Mouse (Mus musculus) B cell, adult (primary cell): ENCODE measurements around the gene Fxr2. TPM values are rescaled to one million over a fixed set of nuclear protein-coding genes. Genes with fewer than 3 reads are reported as not detected.

ENCODE experiments used
- total RNA-seq: library from RNA; stranded (reverse); gene quantifications from 4 replicates; pipeline ENCODE4 v1.2.4, GENCODE M21; 2023; ENCODE audit not compliant: inconsistent age

Fxr2 gene
- 76.8 to 83.1 TPM (median 77.8 TPM) in 4 replicates for total RNA-seq

DNA sequence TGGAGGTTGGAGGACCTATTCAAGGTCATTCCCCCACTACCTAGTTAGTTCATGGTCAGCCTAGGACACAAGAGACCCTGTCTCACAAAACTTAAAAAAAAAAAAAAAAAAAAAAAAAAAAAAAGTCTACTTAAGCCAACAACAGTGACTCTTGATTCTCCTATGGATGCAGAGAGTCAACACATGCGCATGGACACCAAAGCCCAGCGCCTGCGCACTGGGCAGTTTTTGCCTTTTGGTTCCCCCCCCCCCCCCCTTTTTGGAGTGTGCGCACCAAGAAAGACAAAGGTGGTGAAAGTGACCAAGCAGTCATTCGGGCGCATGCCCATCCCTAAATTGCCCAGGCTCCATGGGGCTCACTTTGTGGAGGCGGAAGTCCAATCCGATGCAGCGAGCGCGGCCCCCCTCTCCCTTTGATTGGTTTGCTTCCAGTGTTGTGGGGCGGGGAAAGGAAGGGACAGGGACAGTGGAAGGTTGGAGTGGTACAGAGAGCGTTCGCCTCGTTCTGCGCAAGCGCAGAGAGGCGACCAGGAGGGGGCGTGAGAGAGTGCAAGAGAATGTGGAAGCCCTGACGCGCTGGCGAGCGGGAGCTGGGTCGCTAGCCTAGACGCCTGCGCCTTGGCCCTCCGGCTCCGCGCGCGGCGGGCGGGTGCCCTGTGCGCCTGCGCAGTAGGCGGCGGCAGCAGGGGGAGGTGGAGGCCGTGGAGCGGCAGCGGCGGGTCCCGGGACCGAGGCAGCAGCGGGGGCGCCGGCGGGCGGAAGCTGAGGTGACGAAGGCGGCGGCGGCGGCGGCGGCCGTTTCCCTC is at the start of gene Fxr2:
Gene Fxr2 (plus strand): TSS at position 707 of the 806 bp plus-strand sequence.

DNA sequence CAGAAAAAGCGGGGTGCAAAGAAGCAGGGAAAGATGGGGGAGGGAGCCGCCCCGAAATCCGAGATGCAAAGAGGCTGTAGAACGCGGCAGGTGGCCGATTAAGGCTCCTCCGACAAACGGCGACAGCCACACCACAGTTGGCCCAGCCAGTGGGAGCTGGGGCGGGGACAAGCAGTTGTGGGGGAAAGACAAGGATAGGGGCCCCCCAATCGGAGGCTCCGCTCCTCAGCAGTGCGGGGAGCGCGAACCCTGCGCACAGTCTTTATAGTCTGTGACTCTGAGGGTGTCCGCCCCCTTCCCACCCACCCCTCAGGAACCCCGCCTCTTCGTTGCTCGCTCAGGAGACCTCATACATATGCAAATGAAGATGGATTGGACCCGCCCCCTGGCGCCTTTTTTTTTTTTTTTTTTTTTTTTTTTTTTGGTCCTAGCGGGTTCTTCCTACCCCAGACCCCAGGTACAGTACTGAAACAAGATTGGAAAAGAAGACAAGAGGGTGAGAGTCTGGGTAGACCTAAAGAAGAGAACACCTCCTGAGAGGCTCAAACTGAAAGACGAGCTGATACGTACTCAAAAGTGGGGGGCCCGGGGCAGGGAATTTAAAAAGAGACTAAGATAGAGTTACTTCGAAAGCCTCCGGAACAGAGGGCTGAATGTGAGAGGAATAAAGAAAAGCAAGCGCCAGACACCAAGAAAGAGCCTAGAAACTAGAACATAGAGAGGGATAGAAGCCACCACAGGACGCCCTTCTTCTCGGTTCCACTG is 26.9 kb upstream of the Fxr2 start, which contains the start of gene Atp1b2:
Gene Atp1b2 (minus strand): TSS at position 217 of the 765 bp plus-strand sequence.

GRCm38 (mm10) chr11:69617805-69618204 is 15.0 kb upstream of the Fxr2 start, which contains the start of gene Shbg:
TSS of gene Shbg (minus strand) at chr11:69617905.

DNA sequence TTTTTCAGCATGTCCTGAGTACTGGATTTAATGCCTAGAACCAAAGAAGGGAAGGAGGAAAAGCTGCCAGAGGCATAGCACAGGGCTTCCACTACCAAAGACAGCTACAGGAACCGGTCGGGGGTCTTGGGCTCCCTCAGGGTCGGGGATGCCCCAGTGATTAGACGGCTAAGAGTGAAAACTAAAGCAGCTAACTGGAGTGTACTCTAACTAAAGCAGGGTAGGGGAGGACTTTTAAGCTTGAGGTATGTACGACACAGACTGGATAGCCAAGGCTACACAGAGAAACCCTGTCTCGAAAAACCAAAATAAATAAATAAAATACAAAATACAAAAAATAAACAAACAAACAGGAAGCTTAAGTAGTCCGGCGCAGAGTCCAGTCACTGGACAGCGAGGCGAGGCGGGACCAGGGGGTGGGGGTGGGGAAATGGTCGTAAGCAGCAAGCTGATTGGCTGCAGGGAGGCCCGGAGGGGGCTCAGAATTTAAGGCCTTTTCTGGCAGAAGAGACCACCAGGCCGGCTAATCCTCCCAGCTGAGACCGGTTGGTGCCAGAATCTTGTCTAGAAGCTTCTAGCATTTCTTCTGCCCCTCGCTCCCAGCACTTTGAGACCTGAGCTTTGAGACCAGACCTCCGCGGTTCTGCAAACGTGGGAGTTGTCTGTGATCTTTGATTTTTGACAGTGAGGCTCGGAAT is 11.1 kb upstream of the Fxr2 start, which contains the start of gene Sat2:
Gene Sat2 (plus strand): TSS at position 454 of the 698 bp plus-strand sequence.

GRCm38 (mm10) chr11:69655264-69656064 is 22.7 kb downstream of the Fxr2 start, which contains the start of gene Sox15:
TSS of gene Sox15 (plus strand) at chr11:69655314.

GRCm38 (mm10) chr11:69662213-69662966 is 29.6 kb downstream of the Fxr2 start, which contains the start of gene Mpdu1:
TSS of gene Mpdu1 (minus strand) at chr11:69662642.

GRCm38 (mm10) chr11:69665961-69666664 is 33.3 kb downstream of the Fxr2 start, which contains the start of gene Cd68:
TSS of gene Cd68 (minus strand) at chr11:69666153.

DNA sequence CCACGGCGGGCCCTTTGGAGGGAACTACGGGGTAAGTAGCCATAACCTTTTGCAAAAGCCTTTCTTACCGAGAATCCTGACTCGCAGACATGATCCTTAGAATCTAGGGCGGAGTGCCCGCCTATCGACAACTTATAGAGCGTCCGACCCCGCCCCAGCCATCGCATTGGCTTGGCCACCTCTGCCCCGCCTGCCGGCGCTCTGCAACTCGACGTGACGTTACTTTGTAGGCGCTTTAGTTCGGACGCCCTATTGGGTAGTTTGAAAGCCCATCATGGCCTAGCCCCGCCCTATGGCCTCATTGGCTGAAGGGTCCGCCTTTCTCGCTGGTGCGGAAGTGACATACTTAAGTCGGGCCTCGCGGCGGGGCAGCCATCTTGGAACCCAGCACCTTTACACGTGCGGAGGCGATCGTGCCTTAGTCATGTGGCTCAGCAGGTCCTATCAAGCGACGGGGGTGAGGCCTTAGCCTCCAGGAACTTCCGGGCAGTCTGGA is 39.5 kb downstream of the Fxr2 start, which contains the start of gene Eif4a1:
Gene Eif4a1 (minus strand): TSS at position 213 of the 496 bp plus-strand sequence.

DNA sequence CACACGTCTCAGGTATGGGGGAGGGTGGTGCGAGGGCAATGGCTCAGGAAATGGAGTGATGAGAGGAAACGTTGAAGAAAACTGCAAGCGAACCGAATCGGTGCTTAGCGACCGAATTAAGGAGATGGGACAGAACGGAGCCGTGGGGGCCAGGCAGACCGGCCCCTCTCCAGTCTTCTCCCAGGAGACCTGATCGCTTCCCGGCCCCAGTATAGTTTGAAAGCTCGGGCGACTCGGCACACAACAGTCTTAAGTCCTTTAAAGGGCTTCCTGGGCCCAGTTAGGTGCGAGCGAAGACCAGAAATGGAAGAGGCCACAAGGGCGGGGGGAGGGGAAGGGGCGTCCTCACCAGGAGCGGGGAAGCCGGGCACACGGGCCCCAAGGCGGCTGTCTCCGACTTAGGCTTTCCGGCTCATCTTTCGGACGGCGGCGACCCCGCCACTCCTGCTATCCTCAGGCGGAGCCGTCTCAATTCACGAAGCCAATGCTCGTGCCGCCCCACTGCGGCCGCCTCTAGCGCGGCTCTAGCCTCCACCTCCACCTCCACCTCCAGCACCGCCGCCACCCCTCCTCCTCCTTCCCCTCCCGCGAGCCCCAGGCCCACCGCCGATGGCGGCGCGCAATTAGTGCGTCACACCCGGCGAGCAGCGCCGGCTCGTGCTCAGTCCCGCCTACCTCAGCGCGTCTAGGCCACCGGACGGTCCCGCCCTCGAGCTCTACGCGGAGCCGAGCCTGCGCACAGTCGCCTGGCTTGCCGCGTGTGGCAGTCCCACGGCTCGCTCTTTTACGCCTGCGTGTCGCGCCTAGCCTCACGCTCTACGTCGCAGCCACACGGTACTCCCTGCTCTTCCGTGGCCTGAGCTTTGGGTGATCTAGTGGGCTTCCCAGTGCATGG is 48.8 kb downstream of the Fxr2 start, which contains the start of gene Senp3:
Gene Senp3 (minus strand): TSS at position 771 of the 895 bp plus-strand sequence.

DNA sequence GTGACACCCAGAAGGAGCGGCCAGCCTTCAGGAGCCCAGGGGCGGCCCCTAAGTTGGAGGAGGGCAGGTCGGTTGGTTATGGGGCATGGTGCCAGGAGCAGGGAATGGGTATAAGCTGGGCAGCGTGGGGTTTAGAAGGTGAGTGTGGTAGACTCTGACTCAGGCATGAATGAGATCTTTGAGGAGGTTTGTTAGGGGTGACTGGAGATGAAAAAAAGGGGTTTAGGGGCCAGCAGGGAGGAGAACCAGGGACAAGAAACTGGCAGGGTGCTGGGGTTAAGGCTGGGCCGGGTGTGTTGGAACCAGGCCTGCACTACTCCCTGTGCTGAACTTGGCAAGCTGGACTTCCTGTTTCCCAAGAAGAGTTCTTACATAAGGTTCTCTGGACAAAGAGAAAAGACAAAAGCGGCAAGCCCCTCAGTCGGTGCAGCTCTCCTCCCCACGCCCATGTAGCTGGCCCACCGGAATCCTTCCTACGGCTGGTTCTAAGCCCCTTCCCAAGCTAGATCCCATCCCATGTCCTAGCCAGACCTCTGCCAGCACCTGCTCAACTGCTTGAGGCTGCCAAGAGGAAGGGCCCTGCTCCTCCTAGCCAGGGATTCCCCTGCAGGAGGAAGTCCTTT is 52.8 kb downstream of the Fxr2 start, which contains the start of gene Tnfsf13:
Gene Tnfsf13 (minus strand): TSS at position 259 of the 623 bp plus-strand sequence.

DNA sequence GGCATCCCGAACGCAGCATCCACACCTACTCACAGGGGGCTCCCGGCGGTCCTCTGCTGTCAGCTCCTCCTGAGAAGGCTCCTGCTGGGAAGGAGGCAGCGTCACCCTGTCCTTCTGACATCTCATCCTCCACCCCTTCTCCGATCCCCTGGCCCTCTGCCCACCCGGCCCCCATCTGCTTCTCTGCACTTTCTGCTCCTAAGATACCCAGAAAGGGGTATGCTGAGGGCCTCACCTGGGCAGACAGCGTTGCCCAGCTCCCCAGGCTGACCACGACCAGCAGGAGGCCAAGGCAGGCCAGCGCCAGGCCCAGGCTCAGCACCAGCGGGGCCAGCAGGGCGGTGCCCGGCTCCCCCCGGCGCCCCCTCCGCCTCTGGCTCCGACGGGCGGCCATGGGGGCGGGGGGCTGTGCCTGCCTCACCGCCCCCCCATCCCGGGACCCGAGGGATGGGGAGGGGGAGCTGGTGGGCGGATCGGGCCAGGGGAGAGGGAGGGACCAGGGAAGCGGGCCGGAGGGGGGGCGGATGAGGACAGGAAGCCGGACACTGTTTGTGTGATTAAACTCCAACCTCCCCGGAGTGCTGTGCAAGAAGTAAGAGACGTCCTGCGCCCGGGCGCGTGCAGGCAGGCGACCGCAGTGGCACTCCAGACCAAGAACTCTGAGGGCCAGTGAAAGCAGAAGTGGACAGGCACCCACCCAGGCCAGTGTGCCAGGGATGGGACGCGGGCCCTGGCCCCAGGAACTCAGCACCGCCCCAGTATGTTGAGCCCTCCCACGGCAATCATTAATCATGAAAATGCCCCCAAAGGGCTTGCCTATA is 62.8 kb downstream of the Fxr2 start, which contains the start of the genes Tnfsf12 and Tnfsfm13:
Gene Tnfsf12 (minus strand): TSS at position 489 of the 821 bp plus-strand sequence.
Gene Tnfsfm13 (minus strand): TSS at position 738 of the 821 bp plus-strand sequence.

Other genes starting within 250 kb of the Fxr2 start
- gene Naa38, start 237.5 kb upstream of the Fxr2 start, total RNA-seq: 39.9 to 59.3 TPM (median 48.7 TPM) in 4 replicates
- 35.8 to 44.9 TPM (median 38.2 TPM) in 4 replicates for gene Cyb5d1, start 237.4 kb upstream of the Fxr2 start, total RNA-seq
- gene Tmem88, start 234.8 kb upstream of the Fxr2 start, total RNA-seq: 11.0 to 13.5 TPM (median 12.3 TPM) in 4 replicates
- gene Kdm6b, start 219.3 kb upstream of the Fxr2 start, total RNA-seq: 323 to 405 TPM (median 369 TPM) in 4 replicates
- not detected in 4 replicates for gene Dnah2, start 83.9 kb upstream of the Fxr2 start, total RNA-seq
- gene Efnb3, start 72.8 kb upstream of the Fxr2 start, total RNA-seq: 0.36 to 0.93 TPM (median 0.45 TPM) in 4 replicates
- gene Wrap53, start 52.7 kb upstream of the Fxr2 start, total RNA-seq: 11.6 to 16.8 TPM (median 11.9 TPM) in 4 replicates
- 130 to 136 TPM (median 131 TPM) in 4 replicates for gene Trp53, start 52.6 kb upstream of the Fxr2 start, total RNA-seq
- 0.33 TPM in 1 of 4 replicates, not detected in the others for gene Atp1b2, start 27.0 kb upstream of the Fxr2 start, total RNA-seq
- not detected in 4 replicates for gene Shbg, start 15.1 kb upstream of the Fxr2 start, total RNA-seq
- gene Sat2, start 11.0 kb upstream of the Fxr2 start, total RNA-seq: not detected in 4 replicates
- gene Sox15, start 22.3 kb downstream of the Fxr2 start, total RNA-seq: 0.84 TPM in 1 of 4 replicates, not detected in the others
- gene Mpdu1, start 29.7 kb downstream of the Fxr2 start, total RNA-seq: 58.0 to 71.6 TPM (median 63.0 TPM) in 4 replicates
- gene Cd68, start 33.2 kb downstream of the Fxr2 start, total RNA-seq: 11.8 to 14.7 TPM (median 12.5 TPM) in 4 replicates
- 670 to 697 TPM (median 692 TPM) in 4 replicates for gene Eif4a1, start 39.4 kb downstream of the Fxr2 start, total RNA-seq
- 108 to 153 TPM (median 136 TPM) in 4 replicates for gene Senp3, start 49.1 kb downstream of the Fxr2 start, total RNA-seq
- 0.32 TPM in 1 of 4 replicates, not detected in the others for gene Tnfsf13, start 52.8 kb downstream of the Fxr2 start, total RNA-seq
- 0.51 TPM in 1 of 4 replicates, not detected in the others for gene Tnfsf12, start 62.9 kb downstream of the Fxr2 start, total RNA-seq
- 0.45 to 0.78 TPM in 2 of 4 replicates, not detected in the others for gene Tnfsfm13, start 63.1 kb downstream of the Fxr2 start, total RNA-seq
- gene Polr2a, start 125.6 kb downstream of the Fxr2 start, total RNA-seq: 231 to 244 TPM (median 242 TPM) in 4 replicates
- gene Slc35g3, start 129.0 kb downstream of the Fxr2 start, total RNA-seq: not detected in 4 replicates
- 52.3 to 57.6 TPM (median 54.5 TPM) in 4 replicates for gene Zbtb4, start 132.9 kb downstream of the Fxr2 start, total RNA-seq
- gene Chrnb1, start 163.0 kb downstream of the Fxr2 start, total RNA-seq: 8.3 to 11.3 TPM (median 10.1 TPM) in 4 replicates
- 0.16 to 0.27 TPM in 2 of 4 replicates, not detected in the others for gene Fgf11, start 168.9 kb downstream of the Fxr2 start, total RNA-seq
- not detected in 4 replicates for gene Tmem102, start 172.6 kb downstream of the Fxr2 start, total RNA-seq
- gene Gm39566, start 182.3 kb downstream of the Fxr2 start, total RNA-seq: not detected in 4 replicates
- not detected in 4 replicates for gene Spem2, start 185.5 kb downstream of the Fxr2 start, total RNA-seq
- gene Spem1, start 189.2 kb downstream of the Fxr2 start, total RNA-seq: not detected in 4 replicates
- gene Nlgn2, start 204.8 kb downstream of the Fxr2 start, total RNA-seq: 0.24 to 1.3 TPM (median 0.59 TPM) in 4 replicates
- 30.9 to 38.6 TPM (median 37.0 TPM) in 4 replicates for gene Tmem256, start 205.5 kb downstream of the Fxr2 start, total RNA-seq
- 9.8 to 13.0 TPM (median 11.5 TPM) in 4 replicates for gene Plscr3, start 213.4 kb downstream of the Fxr2 start, total RNA-seq
- not detected in 4 replicates for gene Tnk1, start 225.7 kb downstream of the Fxr2 start, total RNA-seq
- not detected in 4 replicates for gene Tmem95, start 245.0 kb downstream of the Fxr2 start, total RNA-seq
- 1.8 to 2.3 TPM (median 2.0 TPM) in 4 replicates for gene Kctd11, start 248.4 kb downstream of the Fxr2 start, total RNA-seq